Mouse (Mus musculus) heart, embryonic 11.5 days (tissue): ENCODE measurements around the gene Ccnd2. TPM values are rescaled to one million over a fixed set of nuclear protein-coding genes. Genes with fewer than 3 reads are reported as not detected.
A peak's percentile ranks its signal among the peaks of the same experiment; 100 is the strongest.

Experiments used
- ATAC-seq: fragments of 200-750 bp; cut with Nextera tagmentation; replicated peaks from 2 replicates; pipeline ENCODE4 v1.8.0; 2017; ENCODE audit warnings: moderate library complexity; ENCODE audit not compliant: insufficient number of reproducible peaks, low FRiP score, low TSS enrichment
- H3K27ac ChIP-seq: fragments of 300-500 bp; sonication (generic); 2 replicates; pipeline ENCODE4 v1.5.1; 2014; ENCODE audit warnings: mild to moderate bottlenecking, low read depth, low read length
- H3K27me3 ChIP-seq: fragments of 300-500 bp; sonication (generic); 2 replicates; pipeline ENCODE4 v1.6.1; 2014; ENCODE audit warnings: mild to moderate bottlenecking, low read length, mixed read lengths; ENCODE audit not compliant: control insufficient read depth, insufficient read depth
- H3K36me3 ChIP-seq: fragments of 300-500 bp; sonication (generic); 2 replicates; pipeline ENCODE4 v1.6.1; 2014; ENCODE audit warnings: mild to moderate bottlenecking, low read length, moderate library complexity, mixed read lengths; ENCODE audit not compliant: control insufficient read depth, insufficient read depth
- H3K4me1 ChIP-seq: fragments of 300-500 bp; sonication (generic); 2 replicates; pipeline ENCODE4 v1.6.1; 2014; ENCODE audit warnings: low read length; ENCODE audit not compliant: control insufficient read depth, insufficient read depth
- H3K4me2 ChIP-seq: fragments of 300-500 bp; sonication (generic); 2 replicates; pipeline ENCODE4 v1.6.1; 2014; ENCODE audit warnings: mild to moderate bottlenecking, moderate library complexity
- H3K4me3 ChIP-seq: fragments of 300-500 bp; sonication (generic); 2 replicates; pipeline ENCODE4 v1.5.1; 2014; ENCODE audit warnings: low read depth, low read length
- H3K9ac ChIP-seq: fragments of 300-500 bp; sonication (generic); 2 replicates; pipeline ENCODE4 v1.6.1; 2014; ENCODE audit warnings: mild to moderate bottlenecking, low read depth, low read length, moderate library complexity
- H3K9me3 ChIP-seq: fragments of 300-500 bp; sonication (generic); replicated peaks from 2 replicates; pipeline ENCODE4 v1.6.1; 2016; ENCODE audit warnings: low read length; ENCODE audit not compliant: control insufficient read depth
- WGBS: fragments of 180-500 bp; shearing (Covaris S2); extraction: QIAGEN DNeasy Blood & Tissue Kit; methylation state at CpG from one replicate; pipeline ENCODE4 v1.1.7; 2014; ENCODE audit not compliant: insufficient replicate concordance; 5-methylcytosine and 5-hydroxymethylcytosine counted together
- polyA plus RNA-seq: library from polyadenylated mRNA; unstranded; fragments of >200 nt; fragmentation: Nextera tagmentation; extraction: Ambion mirVana; gene quantifications from 2 replicates; pipeline ENCODE4 v1.2.1, GENCODE M21; 2014

Gene Ccnd2
- polyA plus RNA-seq, 1 experiment from 2014 or later, result 821 TPM

- Histone ChIP-seq H3K4me2 (no peak overlapping the region), H3K9ac (no peak overlapping the region), H3K9me3 (no peaks in the 10 kb centered on the region), H3K4me1 (no peaks in the 10 kb centered on the region), H3K4me3 (no peak overlapping the region), H3K27ac (no peak overlapping the region), H3K27me3 (no peaks in the 10 kb centered on the region), H3K36me3 (peaks cover 26% of the 10 kb centered on the region)
- 92% methylated on average over 14 of the region's 14 CpGs for WGBS
- no peak for ATAC-seq
Observed at GRCm38 (mm10) chr6:127129659-127130058, 22.3 kb downstream of the Ccnd2 start.

DNA sequence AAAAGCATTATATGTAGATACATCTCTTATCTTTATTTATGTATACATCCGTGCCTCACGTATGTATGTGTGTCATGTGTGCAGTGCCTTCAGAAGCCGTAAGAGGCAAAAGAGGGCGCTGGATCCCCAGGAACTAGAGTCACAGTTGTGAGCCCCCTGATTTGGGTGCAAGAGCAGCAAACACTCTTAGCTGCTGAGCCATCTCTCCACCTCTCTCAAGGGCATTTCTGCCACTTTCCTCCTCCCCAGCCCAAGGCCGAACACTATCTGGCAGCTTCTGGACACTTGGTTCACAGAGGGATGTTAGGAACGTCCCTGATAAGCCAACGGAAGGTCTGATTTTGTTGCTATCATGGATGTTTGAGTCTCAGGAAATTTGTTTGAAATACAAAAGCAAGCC lies 28.5 kb downstream of the Ccnd2 start:
- H3K36me3 ChIP-seq, result peaks cover 9% of the 10 kb centered on the region; the same call in 1 of the 2 replicates
- 73% methylated on average over 7 of the region's 7 CpGs for whole genome bisulfite sequencing
- H3K4me3 ChIP-seq, result no peak overlapping the region
- H3K4me2 ChIP-seq, result no peak overlapping the region
- H3K9me3 ChIP-seq, result no peaks in the 10 kb centered on the region
- no peak for ATAC-seq
- H3K9ac ChIP-seq, result no peak overlapping the region
- no peaks in the 10 kb centered on the region for H3K4me1 ChIP-seq
- H3K27me3 ChIP-seq, result no peaks in the 10 kb centered on the region
- no peak overlapping the region for H3K27ac ChIP-seq

DNA sequence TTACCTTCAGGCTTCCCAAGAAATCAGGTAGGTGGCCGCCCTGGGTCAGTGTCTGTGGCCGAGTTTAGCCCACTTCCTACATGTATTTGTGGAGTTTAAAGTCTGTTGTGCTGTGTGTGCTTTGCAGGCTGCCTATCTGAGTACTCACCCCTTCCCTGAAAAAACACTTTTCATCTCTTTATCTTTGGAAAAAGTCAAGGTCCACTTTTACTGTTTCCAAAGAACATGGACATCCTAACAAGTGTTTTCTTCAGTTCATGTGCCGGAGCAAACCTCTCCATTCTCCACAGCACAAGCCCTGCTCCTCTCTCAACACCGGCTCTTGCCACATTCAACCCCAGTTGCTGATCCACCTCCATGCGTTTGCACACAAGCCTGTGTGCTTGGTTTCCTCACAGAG lies 29.0 kb downstream of the Ccnd2 start:
- H3K4me2 ChIP-seq, result no peak overlapping the region
- peaks cover 7% of the 10 kb centered on the region; the same call in 1 of the 2 replicates for H3K36me3 ChIP-seq
- H3K27ac ChIP-seq, result no peak overlapping the region
- H3K4me1 ChIP-seq, result no peaks in the 10 kb centered on the region
- H3K9ac ChIP-seq, result no peak overlapping the region
- no peak overlapping the region for H3K4me3 ChIP-seq
- H3K27me3 ChIP-seq, result no peaks in the 10 kb centered on the region
- WGBS, result 76% methylated on average over 5 of the region's 5 CpGs
- ATAC-seq, result no peak
- H3K9me3 ChIP-seq, result no peaks in the 10 kb centered on the region

GRCm38 (mm10) chr6:127122221-127122806 lies 29.7 kb downstream of the Ccnd2 start:
- no peak overlapping the region for H3K4me2 ChIP-seq
- no peak overlapping the region for H3K27ac ChIP-seq
- H3K9me3 ChIP-seq, result no peaks in the 10 kb centered on the region
- H3K9ac ChIP-seq, result no peak overlapping the region
- WGBS, result 73% methylated on average over 4 of the region's 4 CpGs
- H3K4me3 ChIP-seq, result no peak overlapping the region
- peaks cover under 1% of the 10 kb centered on the region; the same call in 1 of the 2 replicates for H3K36me3 ChIP-seq
- no peak for ATAC-seq
- no peaks in the 10 kb centered on the region for H3K27me3 ChIP-seq
- H3K4me1 ChIP-seq, result no peaks in the 10 kb centered on the region

DNA sequence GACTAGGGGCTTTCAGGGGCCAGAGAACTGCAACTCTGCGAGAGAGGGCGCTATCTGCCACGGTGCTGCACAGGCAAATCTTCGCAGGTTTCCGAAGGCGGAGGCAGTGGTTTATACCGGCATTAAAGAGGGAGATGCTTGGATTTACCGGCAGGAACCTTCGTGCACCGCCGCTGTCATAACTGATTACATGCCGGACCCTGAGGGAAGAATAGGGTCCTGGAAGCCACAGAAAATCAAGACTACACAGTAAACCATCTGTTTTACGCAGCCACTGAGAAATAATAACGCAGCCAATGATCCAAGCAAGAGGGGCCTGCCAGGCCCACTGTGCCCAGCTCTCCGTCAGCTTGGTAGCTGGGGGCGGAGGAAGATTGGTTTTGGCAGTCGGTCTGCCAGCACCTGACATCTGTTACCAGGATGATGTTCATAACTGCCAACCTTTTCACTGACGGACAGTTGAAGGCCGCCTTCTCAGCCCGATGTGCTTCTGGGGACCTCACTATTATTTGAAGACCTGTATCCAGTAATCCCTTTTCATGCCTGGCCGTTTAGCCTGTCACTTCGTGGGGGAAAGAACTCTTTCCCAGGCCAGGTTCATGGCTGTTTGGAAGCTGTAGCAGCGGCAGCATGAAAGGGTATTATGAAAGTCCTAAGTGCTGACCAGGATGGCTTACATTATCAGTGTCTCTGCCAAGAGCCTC lies 37.1 kb downstream of the Ccnd2 start:
- ATAC-seq, result no peak
- no peak overlapping the region for H3K27ac ChIP-seq
- H3K9ac ChIP-seq, result no peak overlapping the region
- H3K27me3 ChIP-seq, result no peaks in the 10 kb centered on the region
- H3K4me3 ChIP-seq, result no peak overlapping the region
- no peaks in the 10 kb centered on the region for H3K36me3 ChIP-seq
- H3K9me3 ChIP-seq, result no peaks in the 10 kb centered on the region
- H3K4me1 ChIP-seq, result no peaks in the 10 kb centered on the region
- 64% methylated on average over 23 of the region's 23 CpGs for WGBS
- H3K4me2 ChIP-seq, result no peak overlapping the region

DNA sequence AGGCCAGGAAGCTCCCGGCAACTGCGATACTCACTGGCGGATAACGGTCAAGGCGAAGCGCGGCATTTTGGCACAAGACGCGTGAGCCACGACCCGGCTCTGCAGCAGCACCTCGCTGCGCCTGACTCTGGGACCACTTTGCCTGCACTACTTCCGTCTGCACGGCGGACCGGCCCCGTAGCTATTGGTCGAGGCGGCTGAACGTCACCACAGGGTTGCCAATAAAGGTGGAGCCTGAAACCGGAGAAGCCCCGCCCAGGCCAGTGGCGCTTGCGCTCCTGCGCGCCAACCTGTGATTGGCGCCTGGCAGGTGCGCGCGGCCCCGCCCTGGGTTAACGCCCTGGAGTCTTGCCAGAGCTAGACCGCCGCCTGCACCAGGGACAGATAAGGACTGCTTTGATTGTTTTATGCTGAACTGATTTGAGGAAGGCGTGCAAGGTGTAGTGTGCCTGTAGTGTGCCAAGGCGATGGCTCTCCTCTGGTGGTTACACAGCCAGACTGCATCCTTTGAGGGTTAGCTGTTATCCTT lies 42.5 kb downstream of the Ccnd2 start, which contains the start of gene Tigar:
Tigar (minus strand) TSS at position 156 of the 529 bp plus-strand sequence.
- Histone ChIP-seq H3K4me3 (peak within 1 kb of the TSS; percentile 66), H3K27me3 (no peaks in the 10 kb centered on the region), H3K27ac (no peak within 1 kb of the TSS), H3K36me3 (no peaks in the 10 kb centered on the region), H3K9ac (peak within 1 kb of the TSS; percentile 71), H3K4me2 (peak within 1 kb of the TSS; percentile 82), H3K4me1 (peaks cover 7% of the 10 kb centered on the region), H3K9me3 (no peaks in the 10 kb centered on the region)
- WGBS, result under 1% methylated on average over 37 of the region's 37 CpGs
- ATAC-seq, result peak; percentile 95

DNA sequence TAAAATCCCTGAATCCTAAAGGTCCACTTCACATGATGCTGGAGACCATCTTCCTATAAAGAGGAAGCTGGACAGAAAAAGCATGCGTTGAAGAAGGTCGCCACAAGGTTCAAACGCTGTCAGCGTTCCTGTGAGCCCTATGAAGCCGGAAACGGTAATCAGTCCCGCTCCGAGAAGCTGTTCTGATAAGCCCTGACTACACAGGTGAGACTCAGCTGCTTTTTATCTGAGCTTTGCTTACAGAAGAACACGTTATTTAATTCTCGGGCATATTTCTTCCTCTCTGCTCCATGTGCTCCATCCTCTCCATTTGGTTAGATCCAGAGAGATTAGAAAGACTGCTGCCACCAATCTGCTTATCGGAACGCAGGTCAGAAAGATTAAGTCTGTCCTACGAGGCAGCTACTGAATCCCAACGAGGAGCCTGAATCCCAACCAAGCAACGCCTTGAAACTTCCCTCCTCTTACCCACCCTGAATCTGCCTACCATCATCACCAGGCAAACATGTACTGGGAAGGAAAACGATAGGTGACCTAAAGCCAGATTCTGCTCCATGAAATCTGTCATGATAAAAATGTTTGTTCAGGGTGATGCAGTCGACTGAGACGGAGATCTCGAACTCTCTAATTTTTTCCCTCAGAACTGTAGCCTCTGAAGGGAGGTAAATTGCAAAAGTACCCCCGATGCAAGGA lies 43.5 kb downstream of the Ccnd2 start:
- ATAC-seq, result no peak
- Histone ChIP-seq H3K4me3 (peak overlapping the region; percentile 66), H3K4me1 (peaks cover 7% of the 10 kb centered on the region), H3K27me3 (no peaks in the 10 kb centered on the region), H3K4me2 (peak overlapping the region; percentile 82), H3K27ac (no peak overlapping the region), H3K9ac (peak overlapping the region; percentile 71), H3K36me3 (no peaks in the 10 kb centered on the region), H3K9me3 (no peaks in the 10 kb centered on the region)
- 13% methylated on average over 20 of the region's 20 CpGs for WGBS

GRCm38 (mm10) chr6:127107413-127107812 lies 44.6 kb downstream of the Ccnd2 start:
- Histone ChIP-seq H3K27ac (no peak overlapping the region), H3K4me2 (no peak overlapping the region), H3K27me3 (no peaks in the 10 kb centered on the region), H3K4me3 (no peak overlapping the region), H3K9me3 (no peaks in the 10 kb centered on the region), H3K4me1 (peaks cover 7% of the 10 kb centered on the region), H3K9ac (no peak overlapping the region), H3K36me3 (no peaks in the 10 kb centered on the region)
- ATAC-seq, result no peak
